Mouse (Mus musculus): ENCODE data around the gene Ndrg3.

DNA sequence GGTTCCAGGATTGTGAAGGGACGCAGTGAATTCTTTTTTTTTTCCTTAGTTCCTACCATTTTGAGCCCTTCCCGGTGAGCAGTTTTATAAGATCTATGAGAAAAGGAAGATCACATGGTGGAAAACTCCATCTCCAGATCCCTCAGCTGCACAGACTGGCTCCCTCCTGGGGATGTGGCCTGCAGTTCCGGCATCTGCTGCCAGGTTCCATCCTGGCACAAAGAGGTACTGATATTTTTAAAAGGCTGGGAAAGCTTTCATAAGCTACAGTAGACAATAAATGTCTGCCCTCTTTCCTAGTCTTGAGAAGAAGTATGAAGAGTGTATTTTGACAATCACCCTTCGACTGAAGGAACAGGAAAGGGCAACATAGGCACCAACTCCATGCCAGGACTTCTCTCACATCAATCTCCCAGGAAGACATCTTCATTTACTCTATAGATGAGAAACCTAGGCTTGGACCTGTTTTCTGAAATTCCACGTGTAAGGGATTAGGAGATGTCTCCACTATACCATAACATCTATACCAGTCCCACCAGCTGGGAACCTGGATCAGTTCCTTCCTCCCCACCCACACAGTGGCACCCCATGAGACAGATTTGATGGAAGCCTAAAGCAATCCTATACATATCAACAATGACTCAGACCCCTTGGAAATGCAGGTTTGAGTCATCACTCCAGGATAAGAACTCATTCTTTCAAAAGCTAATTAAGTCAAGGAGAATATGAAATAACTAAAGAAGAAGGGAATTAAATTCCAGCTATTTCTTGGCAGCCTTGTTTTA lies 18.3 kb downstream of the Ndrg3 start:
- TF ChIP-seq CTCF (IDR thresholded peaks at IDR 0.05; ENCODE audit: extremely low read depth, insufficient read depth, insufficient read length, insufficient replicate concordance) (no peak), POLR2A (IDR thresholded peaks at IDR 0.05; ENCODE audit: low read depth, low read length) (no peak)
